Mouse (Mus musculus) E14TG2a.4 (cell line): Measurements from ENCODE around the gene Auts2.

Experiments used
- CTCF ChIP-seq: conservative IDR thresholded peaks from 2 replicates; pipeline ENCODE4 v1.5.1; 2014; ENCODE audit warnings: low read length
- NANOG ChIP-seq: IDR thresholded peaks from 2 replicates; pipeline ENCODE4 v1.6.1; 2014; ENCODE audit warnings: borderline replicate concordance, low read length, mixed read lengths
- POU5F1 ChIP-seq: IDR thresholded peaks from 2 replicates; pipeline ENCODE4 v1.6.1; 2014; ENCODE audit warnings: low read length, borderline replicate concordance

- TF ChIP-seq CTCF (no peak), POU5F1 (no peak), NANOG (no peak)
These were observed 767.5 kb downstream of the Auts2 start for GRCm38 (mm10) chr5:131775672-131776071.
